Mouse (Mus musculus) adipocyte (in vitro differentiated cells): Measurements from ENCODE around the gene Serf2.

Experiments used
- DNase-seq: peaks from one replicate; pipeline ENCODE4 v3.0.0-alpha.2; 2016; ENCODE audit warnings: low spot score

The Serf2 gene

DNA sequence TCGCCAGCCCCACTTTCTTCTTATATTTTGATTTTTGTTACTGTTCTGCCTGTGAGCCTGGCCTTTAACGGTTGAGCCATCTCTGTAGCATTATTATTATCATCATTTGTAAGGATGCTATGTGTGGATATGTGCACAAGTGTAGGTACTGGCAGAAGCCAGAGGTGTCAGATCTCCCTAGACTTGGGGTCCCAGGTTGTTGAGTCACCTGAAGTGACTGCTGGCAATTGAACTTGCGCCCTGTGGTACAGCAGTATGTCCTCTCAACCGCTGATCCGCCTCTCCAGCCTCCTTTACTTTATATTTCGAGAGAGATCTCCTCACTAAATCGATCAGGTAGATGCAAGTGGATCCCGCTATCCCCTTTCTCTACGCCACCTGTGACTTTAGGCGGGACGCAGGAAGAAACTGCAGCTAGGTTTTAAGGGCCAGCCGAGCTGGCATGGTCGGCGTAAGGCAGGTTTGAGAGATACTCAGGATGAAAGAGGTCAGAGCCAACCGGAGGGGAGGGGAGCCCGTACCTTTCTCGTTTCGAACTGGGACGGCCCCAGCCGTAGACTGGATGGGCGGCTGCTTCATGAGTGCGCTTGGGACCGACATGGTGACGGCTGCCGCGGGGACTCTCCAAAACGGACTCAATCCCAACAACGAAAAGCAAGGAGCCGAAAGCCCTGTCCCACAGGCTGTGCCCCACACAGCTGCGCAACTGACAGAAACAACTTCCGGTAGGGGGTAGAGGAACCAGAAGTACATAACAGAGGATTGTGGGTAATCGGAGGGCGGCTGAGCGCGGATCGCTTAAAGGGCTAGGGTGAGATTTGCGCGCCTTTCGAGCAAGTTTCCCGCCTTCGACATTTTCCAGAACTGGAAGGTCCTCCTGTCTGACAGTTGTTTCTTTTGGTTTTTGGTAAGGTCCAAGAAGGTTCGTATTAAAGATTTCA is 57.2 kb downstream of the Serf2 start, which contains the start of the genes Mfap1a and Wdr76:
Gene Mfap1a (minus strand): TSS at position 724 of the 941 bp plus-strand sequence.
Gene Wdr76 (plus strand): TSS at position 782 of the 941 bp plus-strand sequence.
- peak; percentile 91 for DNase-seq

DNA sequence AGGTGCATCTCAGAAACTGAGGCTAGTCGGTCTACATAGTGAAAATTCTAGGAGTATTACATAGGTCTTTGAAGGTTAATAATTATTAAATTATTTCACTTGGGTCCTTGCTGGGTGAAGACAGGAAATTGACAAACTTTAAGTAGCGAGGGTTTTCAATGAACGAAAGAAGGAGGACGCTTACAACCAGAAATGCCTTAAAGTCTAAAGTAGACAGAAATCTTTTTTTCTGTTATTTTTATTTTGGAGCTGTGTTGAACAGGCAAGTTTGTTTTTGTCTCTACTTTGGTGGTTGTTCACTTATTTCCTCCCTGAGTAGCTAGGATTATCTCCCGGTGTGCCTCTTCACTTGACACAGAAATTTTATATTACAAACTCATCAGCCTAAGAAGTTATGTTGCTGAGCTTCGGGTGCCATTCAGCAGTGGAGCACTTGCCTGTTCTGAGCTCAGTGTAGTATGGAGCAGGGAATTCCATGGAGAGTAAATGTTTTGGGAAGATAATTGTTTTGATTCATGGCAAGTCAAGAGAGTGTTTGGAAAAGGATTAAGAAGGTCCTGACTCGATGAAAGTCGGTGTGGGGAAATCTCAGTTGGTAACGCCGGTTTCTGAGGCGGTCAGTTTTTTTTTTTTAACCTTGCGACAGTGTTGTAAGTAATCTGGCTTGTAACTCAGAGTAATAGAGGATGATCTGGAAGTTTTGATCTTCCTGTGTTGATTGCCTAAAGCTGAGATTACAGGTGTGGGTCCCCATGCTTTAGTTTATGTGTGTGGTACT is 58.4 kb downstream of the Serf2 start:
- no peak for DNase-seq
